Mouse (Mus musculus) CD4-positive, CD25-positive, alpha-beta regulatory T cell, adult 9 weeks (primary cell): ENCODE measurements around the gene Usp50. TPM values are rescaled to one million over a fixed set of nuclear protein-coding genes. Genes with fewer than 3 reads are reported as not detected.

Source experiments
- polyA plus RNA-seq: library from polyadenylated mRNA; unstranded; fragments of 100-300 nt; shearing (Covaris generic); gene quantifications from one replicate; pipeline ENCODE4 v1.2.1, GENCODE M21; 2017

Usp50 gene
- polyA plus RNA-seq = 3.5 TPM

DNA sequence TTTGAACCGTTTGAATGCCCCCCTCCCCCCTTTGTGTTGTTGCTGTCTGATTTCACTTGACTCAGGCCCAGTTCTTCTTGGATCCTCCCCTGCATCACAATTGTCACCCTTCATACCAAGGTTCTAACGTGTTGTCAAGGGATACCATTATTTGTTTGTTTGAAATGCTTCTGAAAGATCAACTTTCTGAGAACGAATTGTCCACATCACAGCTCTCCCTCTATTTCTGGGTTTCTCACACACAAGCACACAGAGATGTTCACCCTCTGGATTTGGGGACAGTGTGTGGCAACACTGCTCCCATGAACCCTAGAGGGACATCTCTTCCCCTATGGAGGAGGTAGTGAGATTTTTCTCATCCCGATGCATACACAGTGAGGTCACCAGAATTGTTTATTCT lies at the start of gene Usp50:
Gene Usp50, minus strand, starts transcription at position 101 of the 400 bp plus-strand sequence.

DNA sequence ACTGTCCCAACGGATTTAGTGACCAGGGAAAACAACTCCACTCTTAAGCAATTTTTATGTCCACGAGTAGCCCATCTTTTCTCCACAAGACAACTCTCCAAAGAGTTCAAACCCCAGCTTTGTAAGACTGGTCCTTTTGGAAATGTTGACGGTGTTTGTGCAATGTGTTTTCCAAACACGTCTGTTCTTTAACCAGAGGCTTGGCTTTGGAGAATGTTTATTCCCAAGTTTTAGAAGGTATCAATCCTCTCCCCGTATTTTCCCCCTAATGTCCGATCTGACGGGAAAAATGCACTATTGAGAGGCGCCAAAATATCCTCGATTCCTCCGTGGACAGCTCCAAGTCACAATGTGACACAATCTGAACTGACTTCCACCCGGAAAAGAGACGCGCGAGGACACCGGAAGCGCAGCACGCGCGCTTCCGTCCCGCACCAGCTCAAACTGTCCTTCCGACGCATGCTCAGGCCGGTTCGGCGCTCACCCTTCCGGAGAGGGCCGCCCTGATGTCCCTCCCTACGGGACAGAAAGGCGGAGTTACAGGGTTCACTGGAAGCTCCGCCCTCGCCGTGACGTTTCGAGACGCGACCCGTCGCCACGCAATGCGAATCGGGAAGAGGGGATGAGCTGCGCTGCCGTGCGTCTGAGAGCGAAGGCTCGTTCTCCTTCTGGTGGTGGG lies 76.4 kb downstream of the Usp50 start, which contains the start of gene Usp8:
Gene Usp8, plus strand, starts transcription at position 570 of the 679 bp plus-strand sequence.

DNA sequence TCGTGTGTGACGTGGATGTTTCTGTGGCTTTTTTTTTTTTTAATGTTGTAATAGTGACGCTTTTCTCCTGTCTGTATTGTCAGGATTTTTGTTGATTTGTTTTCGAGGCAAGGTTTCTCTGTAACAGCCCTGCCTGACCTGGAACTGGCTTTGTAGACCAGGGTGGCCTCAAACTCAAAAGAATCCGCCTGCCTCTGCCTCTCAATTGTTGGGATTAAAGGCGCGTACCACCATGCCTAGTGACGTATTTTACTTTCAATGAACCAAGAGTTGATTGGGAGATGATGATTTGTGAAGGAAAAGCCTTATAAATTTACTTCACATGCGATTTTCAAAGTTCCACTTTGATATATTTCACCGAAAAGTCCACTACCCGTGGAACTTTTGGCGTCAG lies 107.2 kb downstream of the Usp50 start, which contains the start of gene Gabpb1:
Gene Gabpb1, minus strand, starts transcription at position 216 of the 394 bp plus-strand sequence.

Other genes starting within 250 kb of the Usp50 start
- not detected for gene Slc27a2, start 231.1 kb downstream of the Usp50 start, polyA plus RNA-seq
- gene Hdc, start 164.2 kb downstream of the Usp50 start, polyA plus RNA-seq = 0.65 TPM
- 57.6 TPM for gene Gabpb1, start 107.1 kb downstream of the Usp50 start, polyA plus RNA-seq
- 67.3 TPM for gene Usp8, start 76.1 kb downstream of the Usp50 start, polyA plus RNA-seq
- gene Trpm7, start 92.8 kb upstream of the Usp50 start, polyA plus RNA-seq = 94.1 TPM
- gene Sppl2a, start 149.8 kb upstream of the Usp50 start, polyA plus RNA-seq = 68.1 TPM
- 22.1 TPM for gene Ap4e1, start 225.2 kb upstream of the Usp50 start, polyA plus RNA-seq